Mouse (Mus musculus) CD8-positive naive resting alpha-beta T cell, adult 2 months (primary cell): ENCODE measurements around the gene Pard3.

Experiments
- DNase-seq, 2 experiments: peaks; one replicate each; pipeline ENCODE4 v3.0.0; 2022; ENCODE audit warnings: low read depth in 2 of 2, low spot score in 2 of 2

The Pard3 gene

DNA sequence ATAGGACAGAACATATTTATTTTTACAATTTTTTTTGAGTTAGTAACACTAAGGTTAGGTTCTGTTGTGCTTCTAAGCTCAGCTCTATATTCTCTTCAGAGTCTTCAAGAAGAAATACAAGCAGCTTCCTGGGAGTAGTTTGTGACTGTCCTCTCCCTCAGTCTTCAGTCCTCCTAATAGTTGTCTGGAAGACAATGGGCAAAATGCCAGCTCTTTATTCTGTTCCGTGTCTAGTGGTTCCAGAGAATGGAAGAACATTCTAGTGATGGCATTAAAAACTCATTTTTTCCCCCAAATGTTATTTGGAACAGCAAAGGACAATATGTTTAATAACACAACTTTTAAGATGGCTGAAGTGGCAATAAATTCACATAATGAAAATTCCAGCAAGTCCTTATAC, 163.3 kb downstream of the Pard3 start:
- no peak for DNase-seq

DNA sequence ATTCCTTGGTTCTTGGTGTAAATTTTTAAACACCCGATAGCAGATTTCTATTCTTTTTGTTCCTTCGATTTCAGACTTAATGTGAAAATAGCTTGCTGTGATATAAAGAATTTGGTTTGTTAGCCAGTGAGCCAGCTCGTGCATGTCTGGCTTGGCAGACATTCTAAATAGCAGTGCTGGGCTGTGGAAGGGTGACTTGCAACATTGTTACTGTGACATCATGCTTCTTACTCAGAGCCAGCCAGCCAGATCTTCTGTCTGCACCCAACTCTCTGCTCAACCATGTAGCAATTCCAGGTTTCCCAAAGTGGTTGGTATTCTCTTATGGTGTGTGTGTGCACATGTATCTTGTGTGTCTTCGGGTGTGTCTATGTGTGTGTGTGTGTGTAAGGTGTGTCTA, 163.7 kb downstream of the Pard3 start:
- DNase-seq: no peak

DNA sequence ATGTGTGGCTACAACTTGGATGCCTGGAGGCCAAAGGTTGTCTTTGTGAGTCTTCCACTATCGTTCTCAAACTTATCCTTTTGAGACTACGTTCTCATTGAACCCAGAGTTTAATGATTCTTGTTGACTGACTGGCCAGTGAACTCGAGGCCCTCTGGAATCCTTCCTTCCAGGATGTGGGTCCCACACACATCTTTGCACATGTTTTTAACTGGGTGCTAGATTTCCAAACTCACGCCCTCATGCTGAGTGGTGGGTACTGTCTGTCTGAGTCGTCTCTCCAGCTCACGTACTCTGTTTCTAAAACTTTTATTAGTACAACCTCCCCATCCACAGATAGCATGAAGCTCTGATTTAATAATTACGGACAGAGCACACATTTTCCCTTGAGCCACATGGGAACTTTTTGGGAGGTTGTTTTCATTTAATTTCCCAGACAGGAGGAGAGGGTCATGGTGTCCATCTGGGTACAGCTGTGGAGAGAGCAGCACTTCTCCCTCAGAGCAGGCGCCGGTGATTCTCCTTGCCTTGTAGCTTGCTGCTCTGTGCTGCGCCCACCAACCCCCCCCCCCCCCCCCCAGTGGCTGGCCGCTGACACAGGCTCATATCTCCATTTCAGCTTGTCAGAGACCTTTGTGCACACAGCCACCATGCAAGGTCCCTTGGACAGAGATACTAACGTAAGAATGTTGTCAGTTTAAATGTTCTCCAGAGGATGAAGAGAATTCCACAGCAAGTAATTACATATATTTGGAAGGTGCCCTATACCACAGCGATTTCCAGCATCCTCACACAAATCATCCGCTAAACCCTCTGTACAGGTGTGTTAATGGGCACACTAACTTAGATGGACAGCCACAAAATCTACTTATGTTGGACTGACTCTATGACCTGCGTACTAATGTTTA, 165.9 kb downstream of the Pard3 start:
- no peak for DNase-seq

DNA sequence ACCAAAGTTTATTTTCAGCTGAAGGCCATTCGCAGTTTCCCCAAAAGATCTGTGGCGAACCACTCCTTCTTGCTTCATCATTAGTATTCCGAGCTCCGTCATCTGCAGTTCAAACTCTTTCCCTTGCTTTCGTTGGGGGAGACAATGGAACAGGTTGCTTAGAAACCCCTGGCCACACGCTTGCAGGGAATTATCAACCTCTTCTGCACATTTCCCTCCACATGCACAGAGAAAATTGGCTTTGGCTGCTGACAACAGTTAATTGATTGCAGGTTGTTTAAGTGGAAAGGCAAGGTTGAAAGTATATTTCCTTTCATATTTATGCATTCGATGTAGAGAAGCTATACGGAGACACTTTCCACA, 166.5 kb downstream of the Pard3 start:
- no peak for DNase-seq

DNA sequence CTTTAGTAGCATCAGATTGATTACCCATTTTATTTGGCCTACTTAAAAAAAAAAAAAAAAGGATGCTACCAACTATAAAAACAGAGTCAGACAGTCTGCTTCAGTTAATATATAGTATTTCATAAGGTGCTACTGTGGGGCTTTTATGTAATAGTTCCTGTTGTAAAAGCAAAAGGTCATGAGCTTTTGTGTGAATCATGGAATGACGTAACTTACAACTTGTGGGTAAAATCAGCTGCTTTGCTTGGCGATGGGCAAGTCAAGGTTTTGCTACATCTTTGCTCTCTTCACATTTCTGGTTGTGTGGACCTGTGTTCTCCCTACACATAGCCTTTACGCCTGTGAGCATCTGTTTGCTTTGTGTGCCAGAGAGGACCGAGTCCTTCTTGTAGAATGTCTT, 179.7 kb downstream of the Pard3 start:
- no peak for DNase-seq

DNA sequence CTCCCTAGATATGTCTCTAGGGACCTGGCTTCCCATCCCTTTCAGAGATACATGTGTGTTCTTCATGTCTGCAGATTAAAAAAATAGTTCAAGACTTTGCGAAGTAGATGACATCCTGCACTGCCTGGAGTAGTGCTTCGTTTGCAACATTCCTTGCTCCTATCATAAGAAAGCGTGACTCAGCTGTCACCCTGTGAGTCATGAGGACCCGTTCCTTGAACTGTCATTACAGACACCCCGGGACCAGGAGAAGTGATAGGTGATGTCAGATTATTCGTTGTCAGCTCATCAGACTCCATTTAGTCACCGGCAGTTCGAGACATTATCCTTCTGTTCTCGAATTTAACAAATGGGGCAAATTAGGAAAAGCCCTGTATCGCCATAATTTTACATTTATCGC, 180.1 kb downstream of the Pard3 start:
- no peak for DNase-seq

DNA sequence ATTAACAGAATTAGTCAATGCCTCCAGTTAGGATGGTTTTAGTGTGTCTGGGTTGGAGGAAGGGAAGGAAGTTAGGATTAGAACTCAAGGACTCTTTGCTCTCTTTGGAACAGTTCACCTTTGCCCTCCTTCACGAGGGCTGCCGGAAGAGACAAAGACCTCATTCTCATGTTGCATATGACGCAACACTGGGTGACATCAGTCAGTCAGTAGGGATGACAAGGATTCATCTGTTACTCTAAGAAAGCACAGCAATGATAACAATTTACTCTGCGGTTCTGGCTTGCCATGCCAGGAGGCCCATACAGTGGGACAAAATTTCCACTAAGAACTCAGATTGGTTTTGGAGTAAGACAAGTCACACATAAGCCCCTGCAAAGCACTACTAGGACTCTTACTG, 187.1 kb downstream of the Pard3 start:
- DNase-seq: no peak

DNA sequence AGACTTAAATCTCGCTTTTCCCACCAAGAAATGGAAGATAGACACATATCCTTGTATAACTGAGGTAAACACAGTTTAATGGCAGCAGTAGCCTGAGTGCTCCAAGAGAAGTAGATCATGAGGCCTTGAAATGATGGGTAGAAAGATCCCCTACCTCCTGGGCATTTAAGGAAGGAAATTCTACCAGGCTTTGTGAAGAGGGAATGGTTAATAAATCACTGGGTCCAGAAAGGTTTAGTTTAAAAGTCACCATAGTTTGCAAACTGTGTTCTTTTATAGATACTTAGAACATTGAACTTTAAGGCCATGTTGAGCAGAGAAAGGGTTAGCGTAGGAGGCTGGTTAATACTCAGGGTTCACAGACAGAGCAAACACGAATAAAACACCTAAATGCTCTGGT, 187.8 kb downstream of the Pard3 start:
- DNase-seq: no peak

DNA sequence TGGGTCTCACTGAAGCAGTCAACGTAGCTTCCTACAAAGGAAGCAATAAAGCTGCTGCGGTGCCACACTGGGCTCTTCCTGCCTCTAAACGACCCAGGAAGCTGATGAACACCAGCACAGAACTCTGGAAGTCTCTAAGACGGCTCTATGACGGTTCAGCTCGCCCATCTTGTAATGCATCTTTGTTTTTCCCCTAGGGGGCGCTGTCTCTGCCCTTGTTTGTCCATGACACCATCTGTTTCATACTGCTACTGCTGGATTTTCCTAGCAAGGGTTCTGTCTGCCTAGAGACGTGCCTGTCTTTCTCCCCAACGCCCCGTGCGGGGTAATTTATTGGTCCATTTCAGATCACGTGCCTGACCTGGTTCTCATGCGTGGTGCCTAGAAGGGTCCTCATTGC, 188.3 kb downstream of the Pard3 start:
- DNase-seq: no peak

DNA sequence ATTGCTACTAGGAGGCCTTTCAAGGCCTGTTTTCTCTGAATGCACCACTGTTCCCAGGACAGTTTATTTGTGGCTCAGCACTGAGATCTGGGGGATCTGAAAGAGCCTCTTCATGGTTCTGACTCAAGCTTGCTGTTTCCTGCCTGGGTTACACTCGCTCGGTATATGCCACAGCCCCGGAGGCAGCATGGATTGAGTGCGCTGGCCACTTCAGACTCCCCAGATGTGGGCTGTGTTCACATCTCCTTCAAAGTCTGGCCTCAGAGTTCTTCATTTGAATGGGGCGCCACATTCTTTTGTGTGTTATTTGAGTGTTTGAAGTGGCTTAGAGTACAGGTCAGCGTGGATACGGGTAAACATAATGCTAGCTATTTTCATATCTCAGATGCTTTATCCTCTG, 190.9 kb downstream of the Pard3 start:
- DNase-seq: no peak

DNA sequence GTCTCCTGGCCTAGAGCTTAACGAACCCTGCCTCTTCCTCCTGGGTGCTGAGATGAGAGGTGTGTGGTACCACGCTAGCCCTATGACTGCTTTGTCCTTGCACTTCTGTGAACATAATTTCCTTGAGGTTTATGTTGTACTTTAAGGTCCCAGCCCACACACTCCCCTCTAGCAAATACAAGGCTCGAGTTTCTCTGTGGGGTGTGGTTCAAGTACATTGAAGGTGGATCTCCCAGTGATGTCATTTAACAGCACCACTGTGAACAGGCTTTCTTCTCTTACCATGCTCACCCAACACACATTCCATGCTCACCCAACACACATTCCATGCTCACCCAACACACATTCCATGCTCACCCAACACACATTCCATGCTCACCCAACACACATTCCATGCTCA, 193.4 kb downstream of the Pard3 start:
- no peak for DNase-seq

DNA sequence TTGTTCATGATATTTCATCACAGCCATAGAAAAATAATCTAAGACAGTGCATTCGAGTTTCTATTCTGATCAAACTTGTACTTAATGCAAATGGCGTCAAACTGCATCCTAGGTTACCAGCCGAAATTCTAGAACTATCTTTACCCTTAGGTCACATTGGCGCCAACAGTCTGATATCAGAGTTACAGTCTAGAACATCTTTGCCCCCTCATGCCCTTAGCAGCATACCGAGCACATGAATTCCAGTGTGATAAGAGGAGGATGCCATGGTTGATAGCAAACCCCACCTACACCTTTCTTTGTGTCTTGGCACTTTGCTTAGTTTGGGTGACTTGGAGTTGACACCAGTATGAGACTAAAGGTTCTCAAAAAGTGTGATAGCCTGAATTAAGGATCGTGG, 197.4 kb downstream of the Pard3 start:
- no peak for DNase-seq

DNA sequence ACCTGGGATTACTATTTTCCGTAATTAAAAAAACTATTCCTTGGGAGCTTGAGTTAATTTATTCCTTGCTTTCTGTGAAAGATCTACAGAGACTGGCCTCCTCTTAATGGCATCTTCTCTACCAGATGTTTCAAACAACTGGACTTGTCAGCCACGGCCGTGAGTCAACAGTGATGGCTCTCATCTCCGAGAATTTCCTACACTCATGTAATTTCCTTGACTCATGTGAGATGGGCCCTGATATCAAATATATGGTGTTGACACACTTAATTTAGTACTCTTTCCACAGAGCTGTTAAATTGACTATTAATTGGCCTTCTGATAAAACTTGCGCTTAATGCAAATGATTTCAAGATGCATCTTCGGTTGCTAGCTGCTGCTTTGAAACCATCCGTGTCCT, 198.3 kb downstream of the Pard3 start:
- DNase-seq: no peak

DNA sequence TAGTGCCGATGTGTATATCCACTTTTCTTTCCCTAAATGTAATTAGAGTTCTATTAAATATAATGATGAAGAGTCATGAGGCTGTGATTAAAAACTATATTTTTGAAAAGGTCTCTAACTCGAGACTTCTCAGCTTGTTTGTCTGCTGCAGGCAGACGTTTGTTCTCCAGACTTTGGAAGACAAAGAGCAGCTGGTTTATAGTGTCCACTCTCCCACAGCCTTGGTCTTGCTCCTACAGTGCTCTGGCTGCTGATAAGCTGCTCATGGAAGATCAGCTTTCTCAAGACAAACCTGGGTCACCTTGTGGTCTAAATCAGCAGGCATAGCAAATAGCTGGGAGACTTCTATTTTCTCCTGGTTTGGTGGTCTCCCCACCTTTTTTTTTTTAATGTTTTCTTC, 198.7 kb downstream of the Pard3 start:
- no peak for DNase-seq

DNA sequence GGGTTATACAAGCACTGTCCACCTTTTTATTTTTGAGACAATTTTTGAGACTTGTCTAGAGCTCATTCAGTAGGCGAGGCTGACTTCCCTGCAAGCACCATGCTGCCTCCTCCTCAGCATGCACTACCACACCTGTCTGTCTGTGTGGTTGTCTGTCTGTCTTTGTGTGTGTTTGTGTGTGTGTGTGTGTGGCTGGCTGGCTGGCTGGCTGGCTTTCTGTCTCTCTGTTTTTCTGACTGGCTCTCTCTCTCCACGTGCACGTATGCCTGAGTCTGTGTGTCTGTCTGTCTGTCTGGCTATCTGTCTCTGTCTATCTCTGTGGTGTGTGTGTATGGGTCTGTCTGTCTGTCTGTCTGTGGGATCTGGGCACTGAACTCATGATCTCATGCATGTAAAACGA, 199.2 kb downstream of the Pard3 start:
- no peak for DNase-seq

DNA sequence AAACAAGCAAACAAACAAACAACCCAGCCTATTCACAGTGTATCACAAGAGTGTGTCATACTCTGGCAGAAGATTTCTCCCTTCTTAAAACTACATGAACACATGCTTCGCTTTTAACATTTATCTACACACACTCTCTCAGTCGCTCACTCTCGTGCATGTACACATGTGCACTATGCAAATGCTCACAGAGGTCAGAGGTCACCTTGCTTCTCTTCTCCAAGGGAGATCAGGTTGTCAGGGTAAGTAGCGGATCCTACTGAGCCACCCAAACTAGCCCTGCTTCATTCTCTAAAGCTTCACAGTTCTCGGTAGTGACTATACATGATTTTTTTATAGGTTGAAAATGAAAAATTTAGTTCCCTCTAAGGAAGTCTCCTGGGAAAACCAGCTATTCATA, 199.8 kb downstream of the Pard3 start:
- no peak for DNase-seq

DNA sequence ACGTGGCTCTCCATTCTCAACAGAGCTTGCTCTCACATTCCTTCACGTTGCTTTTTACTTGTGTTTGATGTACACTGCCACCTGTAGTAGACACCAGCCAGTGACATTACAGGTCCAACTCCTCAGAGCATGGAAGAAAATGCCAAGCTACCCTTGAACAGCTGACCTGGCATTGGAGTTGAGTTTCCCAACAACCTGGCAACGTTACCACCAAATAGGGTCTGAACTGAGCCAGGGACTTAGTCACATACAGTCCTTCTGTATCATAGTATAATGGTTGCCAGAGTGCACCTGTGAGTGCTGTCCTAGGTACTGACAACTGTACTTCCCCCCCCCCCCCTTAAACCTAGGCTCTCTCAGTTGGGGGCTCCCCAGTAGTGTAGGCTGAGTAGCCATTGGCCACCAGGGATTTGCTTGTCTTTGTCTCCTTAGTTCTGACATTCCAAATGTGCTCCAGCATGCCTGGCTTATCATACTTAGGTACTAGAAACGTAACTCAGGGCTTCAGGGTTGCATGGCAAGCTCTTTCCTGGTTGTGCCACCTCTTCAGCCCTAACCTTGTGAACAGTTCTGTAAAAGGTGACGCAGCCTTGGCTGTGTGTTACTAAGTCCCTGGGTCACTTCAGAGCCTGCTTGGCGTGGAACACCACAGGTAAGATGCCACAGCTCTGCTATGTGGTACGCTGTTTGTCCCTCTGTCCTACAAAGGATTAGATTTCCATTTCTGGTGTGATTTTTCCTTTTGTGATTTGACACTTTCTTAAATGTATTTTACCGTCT, 201.2 kb downstream of the Pard3 start:
- DNase-seq: no peak

DNA sequence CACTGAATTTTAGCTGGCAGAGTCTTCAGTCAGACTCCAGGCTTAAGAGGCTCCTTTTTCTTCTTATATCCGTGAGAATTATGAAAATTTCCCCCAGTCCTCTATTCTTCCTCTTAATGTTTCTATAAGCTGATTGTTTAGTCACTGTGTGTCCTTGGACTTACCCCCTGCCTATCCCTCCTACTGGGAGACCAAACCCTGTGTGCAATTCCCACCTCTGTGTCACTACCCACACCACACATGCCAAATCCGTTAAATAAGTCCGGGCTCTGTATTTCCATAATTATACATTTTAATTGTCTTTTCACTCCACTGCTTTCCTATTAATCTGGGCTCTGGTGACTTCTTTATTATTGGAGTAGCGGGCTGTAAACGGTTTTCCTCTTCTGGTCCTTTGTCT, 203.1 kb downstream of the Pard3 start:
- no peak for DNase-seq

DNA sequence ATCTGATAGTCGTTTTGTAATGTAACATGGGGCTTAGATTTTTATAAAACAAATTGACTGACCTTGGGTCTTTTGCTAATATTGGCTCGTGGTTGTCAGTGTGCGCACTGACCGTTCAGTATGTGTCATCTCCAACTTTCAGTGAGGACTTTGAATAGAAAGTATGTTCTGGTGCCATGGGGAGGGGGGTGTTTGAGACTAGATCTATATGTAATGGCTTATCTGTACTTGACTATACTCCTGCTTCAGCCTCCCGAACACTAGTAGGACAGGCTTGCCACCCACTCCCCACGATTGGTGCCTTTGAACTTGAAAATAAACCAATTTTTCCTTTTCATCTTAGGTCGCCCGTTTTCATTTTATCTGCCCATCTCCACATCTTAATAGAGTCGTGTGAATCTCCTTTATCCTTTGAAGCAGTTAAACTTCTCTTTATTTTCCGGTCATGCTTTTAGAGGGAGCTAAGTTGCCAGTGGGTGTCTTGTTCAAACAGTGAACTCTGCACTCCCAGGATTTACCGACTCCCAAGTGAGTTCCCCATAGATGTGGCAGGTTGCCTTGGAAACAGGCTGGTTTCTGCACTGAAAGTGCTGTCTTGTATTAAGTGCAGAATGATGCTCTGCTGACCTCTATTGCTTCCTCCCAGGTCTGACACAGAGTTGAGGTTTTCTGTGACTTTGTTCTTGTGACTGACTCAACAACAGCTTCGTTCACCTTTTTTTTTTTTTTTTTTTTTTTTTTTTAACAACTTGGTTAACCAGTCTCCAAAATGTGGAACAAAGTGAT, 204.7 kb downstream of the Pard3 start:
- no peak for DNase-seq

DNA sequence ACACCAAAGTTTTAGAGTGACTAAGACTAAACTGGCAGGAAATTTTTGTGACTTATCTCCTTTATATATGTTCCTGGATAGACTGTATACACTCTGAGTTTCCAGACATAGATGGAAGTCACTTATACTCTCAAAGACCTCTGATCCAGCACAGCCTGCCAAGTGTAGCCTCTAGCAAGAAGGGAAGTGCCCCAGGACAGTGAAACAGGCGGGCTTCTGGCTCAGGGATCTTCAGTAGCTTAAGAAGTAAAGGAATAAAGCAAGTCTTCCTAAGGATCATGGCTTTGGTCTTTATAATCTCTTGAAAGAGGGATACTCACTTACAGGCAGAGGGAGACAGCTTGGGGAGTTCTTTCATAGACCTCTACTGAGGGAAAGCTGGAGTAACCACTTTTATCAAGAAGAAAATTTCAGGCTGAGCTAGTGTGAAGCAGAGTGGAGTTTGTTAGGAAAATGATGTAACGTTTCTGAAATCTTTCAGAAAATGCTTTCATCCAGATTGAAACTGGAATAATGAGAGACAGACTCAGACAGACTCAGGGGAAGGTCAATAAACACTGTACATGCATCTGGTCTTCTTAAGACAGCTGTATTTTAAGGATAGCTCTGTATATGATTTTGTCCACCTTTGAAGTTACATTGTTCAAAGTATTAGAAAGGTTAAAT, 205.5 kb downstream of the Pard3 start:
- no peak for DNase-seq

DNA sequence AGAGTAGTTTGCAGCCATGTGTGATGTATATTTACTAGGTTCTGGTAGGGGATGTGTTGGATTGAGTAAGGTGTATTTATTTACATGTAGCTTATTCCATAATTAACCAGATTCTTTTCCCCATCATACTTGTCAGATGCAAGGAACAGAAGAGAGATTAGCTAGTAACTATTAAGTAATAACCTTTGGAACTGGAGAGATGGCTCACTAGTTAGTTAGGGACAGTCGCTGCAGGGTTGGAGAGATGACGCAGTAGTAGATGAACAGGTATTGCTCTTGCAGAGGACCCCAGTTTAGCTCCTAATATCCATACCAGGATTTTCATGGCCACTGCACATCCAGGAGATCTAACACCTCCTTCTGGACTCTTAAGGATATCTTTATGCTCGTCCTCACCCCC, 207.5 kb downstream of the Pard3 start:
- DNase-seq: no peak
